Mouse (Mus musculus): Measurements from ENCODE around the gene Clec1b.

DNA sequence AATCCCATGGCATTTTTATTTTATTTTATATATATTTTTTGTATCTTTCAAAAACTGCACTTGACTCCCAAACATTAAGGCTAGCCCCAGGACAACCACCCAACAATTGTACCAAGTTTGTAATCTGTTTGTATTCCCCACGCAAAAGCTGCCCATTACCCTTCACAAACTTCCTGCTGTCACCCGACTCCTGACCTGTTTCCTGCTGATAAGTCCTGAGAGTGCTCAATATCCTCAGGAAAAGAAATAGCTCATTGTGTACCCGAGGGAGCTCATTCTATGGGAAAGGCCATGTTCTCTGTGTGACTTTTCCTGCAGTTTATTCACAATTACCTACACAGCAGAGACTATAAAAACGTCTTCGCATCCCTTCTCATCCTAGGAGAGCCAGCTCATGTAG is 28.7 kb downstream of the Clec1b start:
- TF ChIP-seq POLR2A (IDR thresholded peaks at IDR 0.05; ENCODE audit: borderline replicate concordance, extremely low read depth, low read depth, low read length) (no peak), CTCF (IDR thresholded peaks at IDR 0.05; ENCODE audit: insufficient read depth, low read length) (no peak)

All from lung, adult 2 months (tissue).